Mouse (Mus musculus) left cerebral cortex, postnatal 14 days (tissue): ENCODE data around the gene Gm16181. TPM values are rescaled to one million over a fixed set of nuclear protein-coding genes. Genes with fewer than 3 reads are reported as not detected.
A peak's percentile ranks its signal among the peaks of the same experiment; 100 is the strongest.

Experiments used
- DNase-seq, 2 experiments: peaks; one replicate each; pipeline ENCODE4 v3.0.0; 2021 to 2022; ENCODE audit warnings: low spot score in 2 of 2, mixed read lengths in 1 of 2
- intact Hi-C: fragments of 180-260 bp; cut with DNase I; formaldehyde crosslinking; loops from one replicate; pipeline ENCODE4 v1.15.1; 2025
- long read RNA-seq, 2 experiments: library from polyadenylated mRNA; stranded (forward); transcript quantifications; one replicate each; pipeline ENCODE4 v2.0.0; 2021
- total RNA-seq, 2 experiments: library from RNA; stranded (reverse); gene quantifications; 2 replicates each; pipeline ENCODE4 v1.2.3; 2021

Gm16181 gene
- not detected for total RNA-seq
- long read RNA-seq, experiment 1 = 0 reads
- long read RNA-seq, experiment 2 = 0 reads

GRCm38 (mm10) chr17:35220156-35220952 lies at the start of gene Gm16181:
Gene Gm16181 (plus strand): TSS chr17:35220834.
- no peak for DNase-seq
- intact Hi-C loops = no loop called here

GRCm38 (mm10) chr17:35172445-35173234 lies 48.0 kb upstream of the Gm16181 start:
- DNase-seq = no peak
- intact Hi-C loops = no loop called here

GRCm38 (mm10) chr17:35173329-35173728 lies 47.3 kb upstream of the Gm16181 start:
- intact Hi-C loops = no loop called here
- DNase-seq = no peak

DNA sequence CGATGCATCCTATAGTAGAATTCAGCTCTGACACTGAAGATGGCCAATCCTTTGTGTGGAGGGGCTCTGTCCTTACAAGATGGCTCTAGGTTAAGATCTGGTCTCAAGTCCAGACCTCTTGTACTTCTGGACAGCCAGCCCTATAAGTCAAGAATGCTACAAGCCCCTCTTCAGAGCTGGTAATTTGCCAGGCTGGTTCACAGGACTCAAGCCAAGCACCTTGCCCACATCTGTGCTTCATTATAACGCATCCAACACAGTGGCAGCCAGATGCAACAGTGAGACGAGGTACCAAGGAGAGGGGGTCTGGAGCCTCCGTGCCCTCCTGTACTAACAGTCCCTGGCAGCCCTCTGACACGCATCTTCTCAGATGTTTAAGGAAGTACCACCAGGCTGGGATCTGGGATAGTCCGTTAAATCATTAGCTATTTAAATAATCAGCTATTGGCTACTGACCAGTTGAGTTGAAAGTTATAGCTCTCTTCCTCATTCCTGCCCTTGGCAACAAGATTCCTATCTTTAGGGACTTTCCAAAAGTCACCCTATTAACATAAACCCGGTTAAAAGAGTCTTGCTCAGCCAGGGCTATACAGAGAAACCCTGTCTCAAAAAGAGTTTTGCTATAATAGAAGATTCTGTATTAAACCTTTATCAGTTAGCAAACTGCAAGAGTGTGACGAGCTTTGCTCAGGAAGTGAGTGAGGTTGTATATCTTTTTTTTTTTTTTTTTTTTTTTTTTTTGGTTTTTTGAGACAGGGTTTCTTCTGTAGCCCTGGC lies 46.2 kb upstream of the Gm16181 start:
- intact Hi-C loops = no loop called here
- DNase-seq = no peak

GRCm38 (mm10) chr17:35175382-35175781 lies 45.3 kb upstream of the Gm16181 start:
- intact Hi-C loops = no loop called here
- no peak for DNase-seq

- no peak for DNase-seq
- intact Hi-C loops = no loop called here
Observed at GRCm38 (mm10) chr17:35175968-35176367, 44.7 kb upstream of the Gm16181 start, which contains the start of gene Aif1. Gene Aif1 (minus strand): TSS chr17:35176068.

- peak in 1 of 2 experiments; percentile 62 for DNase-seq
Observed at GRCm38 (mm10) chr17:35178528-35178927, 42.1 kb upstream of the Gm16181 start.

DNA sequence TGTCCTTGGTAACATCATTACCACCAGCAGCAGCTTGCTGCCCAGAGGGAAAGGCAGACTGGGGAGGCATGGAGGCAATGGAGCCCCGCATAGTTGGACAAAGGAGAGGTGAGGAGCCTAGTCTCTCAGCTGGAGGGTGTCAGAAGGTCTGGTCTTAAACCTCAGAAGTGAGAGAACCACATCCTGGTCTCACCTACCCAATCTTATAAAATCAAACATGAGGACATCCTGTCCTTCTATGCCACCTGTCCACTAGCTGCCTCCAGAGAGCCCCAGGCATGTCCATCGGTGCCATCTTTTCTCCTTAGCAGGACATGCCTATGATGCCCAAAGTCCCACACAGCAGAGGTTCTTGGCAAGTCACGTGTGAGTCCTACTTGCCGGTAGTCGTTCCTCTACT lies 40.5 kb upstream of the Gm16181 start:
- DNase-seq = no peak
- intact Hi-C loops = no loop called here

More at GRCm38 (mm10) chr17:35178528-35178927, 42.1 kb upstream of the Gm16181 start:
- intact Hi-C loops = loop anchor here (2.0 kb wide), 1 partner anchor 54 kb away; the partner anchor contains the start of gene Atp6v1g2

- no peak for DNase-seq
Observed at GRCm38 (mm10) chr17:35185639-35186611, 34.7 kb upstream of the Gm16181 start.

DNA sequence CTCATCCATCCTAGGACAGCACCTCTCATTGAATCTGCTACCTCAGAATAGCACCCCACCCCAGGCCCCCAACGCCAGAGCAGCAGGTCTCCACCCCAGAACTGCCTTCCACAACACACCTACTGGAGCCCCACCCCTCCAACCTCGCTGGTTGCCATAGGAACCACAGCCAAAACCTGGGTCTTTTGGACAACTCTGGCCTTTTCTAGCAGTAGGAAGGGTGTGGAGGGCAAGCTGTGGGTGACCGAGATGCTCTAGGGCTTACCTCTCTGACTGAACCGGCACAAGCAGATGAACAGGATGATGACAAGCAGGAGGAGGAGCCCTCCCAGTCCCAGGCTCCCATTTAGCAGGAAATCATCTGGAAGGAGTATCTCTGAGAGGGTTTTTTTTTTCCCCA lies 34.0 kb upstream of the Gm16181 start:
- intact Hi-C loops = no loop called here
- no peak for DNase-seq

More at GRCm38 (mm10) chr17:35185639-35186611, 34.7 kb upstream of the Gm16181 start:
- intact Hi-C loops = no loop called here

DNA sequence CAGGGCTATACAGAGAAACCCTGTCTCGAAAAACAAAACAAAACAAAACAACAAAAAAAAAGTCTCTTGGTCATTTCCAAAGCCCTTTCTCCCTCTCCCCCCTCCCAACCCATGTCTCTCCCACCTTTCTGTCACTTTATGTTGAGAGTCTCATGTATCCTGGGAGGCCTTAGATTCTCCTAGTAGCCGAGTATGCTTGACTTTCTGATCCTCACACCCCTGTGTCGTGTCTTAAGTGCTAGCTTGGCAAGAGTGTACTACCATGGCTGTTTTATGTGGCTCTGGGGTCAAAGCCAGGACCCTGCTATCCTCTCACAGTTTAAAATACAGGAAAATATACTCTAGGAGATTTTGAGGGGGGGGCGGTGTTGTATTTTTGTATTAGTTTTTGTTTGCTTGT lies 33.3 kb upstream of the Gm16181 start:
- intact Hi-C loops = no loop called here

GRCm38 (mm10) chr17:35187959-35188610 lies 32.5 kb upstream of the Gm16181 start, which contains the start of gene Lst1:
Gene Lst1 (minus strand): TSS chr17:35188439.
- intact Hi-C loops = no loop called here
- DNase-seq = no peak

More for the DNA sequence above, 33.3 kb upstream of the Gm16181 start:
- no peak for DNase-seq

GRCm38 (mm10) chr17:35189186-35189585 lies 31.4 kb upstream of the Gm16181 start:
- intact Hi-C loops = no loop called here
- DNase-seq = no peak

DNA sequence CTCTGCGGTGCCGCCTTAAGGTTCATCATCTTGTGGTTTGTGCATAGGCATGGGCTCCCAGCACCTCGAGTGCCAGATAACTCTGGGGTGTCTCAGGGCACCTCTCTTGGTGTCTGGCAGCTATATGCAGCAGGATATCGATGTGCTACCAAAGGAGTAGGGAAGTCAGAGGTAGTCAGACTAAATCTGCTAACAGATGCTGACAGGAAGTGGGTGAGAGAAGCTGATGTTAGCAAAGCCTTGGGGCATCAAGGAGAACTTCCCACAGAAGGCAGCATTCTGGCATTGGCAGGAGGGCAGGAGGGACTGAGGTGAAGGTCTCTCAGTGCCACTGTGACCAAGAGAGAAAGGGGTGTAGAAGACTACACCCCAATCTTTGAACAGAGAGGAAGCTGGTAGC lies 30.5 kb upstream of the Gm16181 start:
- DNase-seq = no peak
- intact Hi-C loops = no loop called here

DNA sequence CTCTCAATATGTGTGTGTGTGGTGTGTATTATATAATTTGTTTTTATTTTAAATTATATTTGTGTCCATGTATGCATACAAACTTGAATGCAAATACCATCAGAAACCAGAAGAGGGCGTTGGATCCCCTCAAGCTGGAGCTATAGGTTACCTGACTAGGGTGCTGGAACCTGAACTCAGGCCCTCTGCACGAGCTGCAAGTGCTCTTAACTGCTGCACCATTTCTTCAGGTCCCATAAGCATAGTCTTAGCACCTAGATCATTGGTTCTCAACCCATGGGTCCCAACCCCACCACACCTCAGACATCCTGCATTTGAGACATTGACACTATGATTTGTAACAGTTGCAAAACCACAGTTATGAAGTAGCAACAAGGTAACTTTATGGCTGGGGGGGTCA lies 28.9 kb upstream of the Gm16181 start:
- intact Hi-C loops = no loop called here
- no peak for DNase-seq

DNA sequence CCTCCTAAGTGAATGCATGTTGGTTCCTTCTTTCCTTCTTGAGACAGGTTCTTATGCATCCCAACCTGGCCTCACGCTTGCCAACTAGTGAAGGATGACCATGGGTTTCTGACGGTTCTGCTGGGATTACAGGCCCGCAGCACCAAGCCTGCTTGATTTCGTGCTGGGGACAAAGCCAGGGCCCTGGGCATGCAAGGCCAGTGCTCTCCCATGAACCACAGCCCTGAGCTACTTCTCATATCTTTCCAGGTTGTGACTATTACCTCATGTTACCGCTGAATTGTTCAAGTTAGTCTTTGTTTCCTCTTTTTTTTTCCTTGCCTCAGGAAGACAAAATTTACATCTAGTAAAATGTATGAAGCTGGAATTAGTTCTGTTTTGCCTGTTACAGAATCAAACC lies 27.7 kb upstream of the Gm16181 start:
- no peak for DNase-seq
- intact Hi-C loops = no loop called here

- DNase-seq = no peak
- intact Hi-C loops = no loop called here
Observed at GRCm38 (mm10) chr17:35193881-35194843, 26.5 kb upstream of the Gm16181 start, which contains the start of gene Ltb. Gene Ltb (plus strand): TSS chr17:35194439.
